Mouse (Mus musculus): Measurements from ENCODE around the gene Cfap61.

DNA sequence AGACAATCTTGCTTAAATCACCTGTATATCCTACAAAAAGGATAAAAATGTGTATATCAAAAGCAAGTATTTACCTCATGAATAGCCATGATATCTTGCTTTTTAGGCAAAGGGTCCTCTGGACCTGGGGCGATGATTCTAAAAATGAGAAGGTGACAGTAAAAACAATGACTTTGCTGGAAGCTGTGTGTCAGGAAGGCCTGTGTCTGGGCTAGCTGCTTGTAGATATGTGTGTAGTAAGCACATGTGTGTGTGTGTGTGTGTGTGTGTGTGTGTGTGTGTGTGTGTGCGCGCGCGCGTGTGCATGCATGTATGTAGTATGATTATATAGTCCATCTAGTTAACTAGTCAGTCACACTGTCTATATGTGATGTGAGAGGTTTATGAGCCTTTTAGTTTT, 40.8 kb upstream of the Cfap61 start:
- TF ChIP-seq CTCF (IDR thresholded peaks at IDR 0.05; ENCODE audit: low read depth) (no peak), EP300 (IDR thresholded peaks at IDR 0.05; ENCODE audit: low read depth) (no peak)

All from liver, postnatal 0 days (tissue).